Mouse (Mus musculus) bone marrow macrophage, adult 2 months (primary cell): Measurements from ENCODE around the gene Tada1.

Experiments
- CTCF ChIP-seq: IDR thresholded peaks from 2 replicates; pipeline ENCODE4 v1.5.1; 2012; ENCODE audit warnings: low read depth, mild to moderate bottlenecking, low read length, moderate library complexity
- POLR2A ChIP-seq: IDR thresholded peaks from 2 replicates; pipeline ENCODE4 v1.6.1; 2012; ENCODE audit warnings: mild to moderate bottlenecking, low read depth, low read length, borderline replicate concordance

DNA sequence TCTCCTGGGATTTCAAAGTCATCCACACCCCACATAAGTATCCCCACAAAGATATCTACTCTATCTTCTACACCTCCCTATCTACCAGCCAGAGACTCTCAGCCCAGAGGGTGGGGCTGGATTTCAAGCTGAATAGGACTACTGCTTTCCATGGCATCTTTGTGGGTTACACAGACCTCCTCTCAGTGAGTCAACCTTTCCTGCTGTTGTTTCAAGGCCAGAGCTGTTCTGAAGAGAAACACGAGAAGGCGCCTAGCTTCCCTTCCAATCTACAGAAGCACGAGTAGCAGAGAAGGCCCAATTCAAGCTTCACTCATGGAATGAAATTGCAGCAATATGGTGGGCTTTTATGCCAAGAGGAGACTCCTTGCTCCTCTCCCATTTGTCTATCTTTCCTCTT, 24.9 kb downstream of the Tada1 start:
- TF ChIP-seq CTCF (no peak), POLR2A (no peak)
